Mouse (Mus musculus): Measurements from ENCODE around the gene Tprg.

The Tprg gene

DNA sequence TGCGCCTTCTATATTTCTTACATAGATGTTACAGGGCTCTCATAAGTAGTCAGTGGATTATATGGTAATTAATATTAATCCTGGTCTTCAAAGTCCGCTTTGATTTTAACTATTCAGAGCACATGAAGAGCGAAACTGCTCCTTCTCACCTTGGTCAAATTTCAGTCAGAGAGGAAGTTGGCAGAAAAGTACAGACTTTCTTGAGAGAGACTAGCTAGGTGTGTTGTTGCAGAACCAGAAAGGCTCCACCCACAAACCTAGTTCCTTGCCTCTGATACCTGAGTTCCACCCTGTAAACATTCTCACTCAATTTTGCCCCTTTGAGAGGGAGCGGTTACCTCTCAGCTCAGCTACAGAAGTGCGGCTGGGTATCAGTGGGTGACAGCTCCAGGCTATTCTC, at the start of gene Tprg:
TSS of gene Tprg (plus strand) at position 301 of the 400 bp plus-strand sequence.
- DNase-seq (ENCODE audit: extremely low read depth, low read depth, low spot score): no peak

DNA sequence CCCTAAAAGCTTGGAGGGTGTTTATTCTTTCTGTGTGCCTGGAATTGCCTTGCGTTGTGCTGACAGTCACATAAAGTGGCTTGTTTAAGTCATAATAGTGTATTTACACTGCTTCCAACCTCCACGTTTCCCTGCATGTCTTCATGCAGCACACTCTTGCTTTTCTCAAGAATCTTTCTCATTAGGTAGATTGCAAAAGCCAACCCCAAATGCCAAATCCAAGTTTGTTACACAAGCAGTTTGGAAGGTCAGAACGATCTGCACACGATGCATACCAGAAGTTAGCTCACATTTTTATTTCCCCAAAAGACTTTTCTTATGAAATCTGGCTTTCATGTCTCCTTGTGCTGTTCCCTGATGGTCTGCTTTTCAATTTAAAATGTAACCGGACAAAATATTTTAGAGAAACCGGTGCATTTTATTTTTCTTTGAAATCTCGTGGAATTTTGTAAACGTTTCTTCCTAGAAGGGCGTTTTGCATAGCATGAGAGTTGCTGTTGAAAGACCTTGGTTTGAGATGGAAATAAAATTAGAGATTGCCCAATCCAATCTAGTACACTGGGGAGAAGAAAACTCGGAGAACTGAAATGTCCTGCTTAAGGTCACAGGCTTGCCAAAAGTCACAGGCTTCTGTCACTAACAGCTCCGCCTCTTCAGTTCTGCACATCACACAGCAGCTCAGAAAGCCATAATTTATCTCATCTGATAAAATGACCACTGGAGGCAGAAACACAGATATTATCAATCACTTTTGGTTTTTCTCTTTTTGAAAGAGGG, 48.2 kb upstream of the Tprg start:
- no peak for DNase-seq (ENCODE audit: extremely low read depth, low read depth, low spot score)

DNA sequence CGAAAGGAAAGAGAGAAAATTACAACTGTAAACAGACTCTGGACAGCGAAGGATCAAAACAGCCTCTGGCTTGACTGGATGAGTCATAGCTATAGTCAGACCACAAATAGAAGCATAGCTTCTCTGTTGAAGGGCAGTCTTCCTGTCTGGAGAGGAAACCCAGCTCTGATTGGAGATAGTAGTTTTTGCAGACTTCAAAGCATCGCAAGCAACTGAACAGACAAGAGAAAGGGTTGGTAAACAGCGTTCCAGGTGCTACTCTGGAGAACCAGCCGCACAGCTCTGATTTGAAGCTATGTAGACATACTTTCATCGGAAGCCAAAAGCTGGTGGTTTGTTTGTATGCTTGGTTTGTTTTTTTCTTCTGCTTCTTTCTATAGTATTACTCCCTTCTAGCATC, 37.7 kb upstream of the Tprg start:
- DNase-seq (ENCODE audit: extremely low read depth, low read depth, low spot score): no peak

DNA sequence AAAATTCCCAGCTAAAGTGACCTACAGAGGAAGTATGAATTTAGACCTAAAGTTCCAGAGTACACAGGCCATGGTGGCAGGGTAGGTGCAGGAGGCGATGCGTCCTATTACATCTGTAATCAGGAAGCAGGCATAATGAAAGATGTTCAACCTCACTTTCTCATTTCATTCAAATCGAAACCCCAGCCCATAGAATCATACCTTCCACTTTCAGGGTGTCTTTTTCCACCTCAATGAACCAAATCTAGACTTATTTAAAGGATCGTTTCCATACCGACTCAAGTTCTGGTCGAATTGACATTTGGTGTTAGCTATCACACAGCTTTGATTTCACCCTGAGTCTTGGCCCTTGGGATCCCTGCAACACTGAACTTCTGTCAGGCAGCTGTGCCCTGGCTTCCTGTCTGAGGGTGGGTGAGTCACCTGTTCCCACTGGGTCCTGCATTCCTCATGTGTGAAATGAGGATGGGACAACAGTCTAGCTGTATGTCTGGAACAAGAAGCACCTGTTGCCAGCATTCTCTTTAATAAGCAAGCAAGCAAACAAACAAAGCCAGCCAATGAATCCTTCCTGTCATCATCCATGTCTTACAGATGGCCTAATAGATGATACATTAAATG, 36.4 kb upstream of the Tprg start:
- DNase-seq (ENCODE audit: extremely low read depth, low read depth, low spot score): no peak

DNA sequence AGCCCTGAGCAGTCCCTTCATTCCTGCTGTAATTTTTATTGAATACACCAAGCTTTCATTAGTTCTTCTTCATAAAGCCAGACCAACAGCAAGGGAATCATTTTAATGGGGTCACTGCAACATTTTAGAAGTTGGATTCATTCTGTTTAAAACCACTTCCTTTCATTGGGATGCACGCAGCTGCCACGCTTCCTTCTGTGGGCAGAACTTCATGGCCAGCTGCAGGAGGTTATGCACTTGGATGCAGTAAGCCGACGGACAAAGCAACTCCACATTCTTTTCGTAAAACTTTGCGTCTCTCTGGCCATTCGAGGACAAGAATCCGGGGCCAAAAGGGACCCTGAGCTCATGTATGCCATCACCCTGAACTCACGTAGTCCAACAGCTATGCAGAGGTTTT, 35.5 kb upstream of the Tprg start:
- DNase-seq (ENCODE audit: extremely low read depth, low read depth, low spot score): no peak

DNA sequence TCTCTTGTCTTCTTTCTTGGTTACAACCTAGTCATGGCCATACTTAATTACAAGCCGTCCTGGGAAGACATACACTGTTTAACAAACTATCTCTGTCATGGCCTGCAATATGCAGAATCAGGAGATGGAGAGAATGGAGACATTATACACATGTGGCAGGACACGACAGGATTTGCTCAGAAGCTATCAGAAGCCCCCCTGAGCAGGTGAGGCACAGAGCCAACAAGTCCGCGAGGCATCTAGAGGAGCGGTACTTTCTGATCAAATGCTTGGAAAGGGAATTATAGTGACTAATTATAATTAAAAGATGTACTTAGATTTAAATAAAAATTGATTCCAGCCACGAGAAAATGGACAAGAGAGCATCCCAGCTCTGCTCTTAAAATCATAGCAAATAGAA, 32.0 kb upstream of the Tprg start:
- no peak for DNase-seq (ENCODE audit: extremely low read depth, low read depth, low spot score)

DNA sequence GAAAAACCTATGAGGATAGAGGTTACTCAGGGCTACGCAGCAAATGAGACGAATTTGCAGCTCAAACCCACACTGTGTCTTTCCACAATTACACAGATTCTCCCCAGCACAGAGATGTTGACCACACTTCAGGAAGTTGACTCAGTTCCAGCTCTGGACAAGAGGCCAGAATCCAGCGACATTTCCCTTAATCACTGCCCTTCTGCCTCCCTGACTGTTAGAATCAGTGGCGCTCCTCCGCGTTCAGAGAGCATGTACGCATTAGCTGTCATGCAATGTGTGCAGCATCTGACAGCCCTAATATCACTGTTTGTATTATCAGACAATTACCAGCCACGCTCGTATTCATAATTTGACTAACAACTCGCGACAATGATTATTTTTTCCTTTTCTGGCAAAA, 31.4 kb upstream of the Tprg start:
- no peak for DNase-seq (ENCODE audit: extremely low read depth, low read depth, low spot score)

DNA sequence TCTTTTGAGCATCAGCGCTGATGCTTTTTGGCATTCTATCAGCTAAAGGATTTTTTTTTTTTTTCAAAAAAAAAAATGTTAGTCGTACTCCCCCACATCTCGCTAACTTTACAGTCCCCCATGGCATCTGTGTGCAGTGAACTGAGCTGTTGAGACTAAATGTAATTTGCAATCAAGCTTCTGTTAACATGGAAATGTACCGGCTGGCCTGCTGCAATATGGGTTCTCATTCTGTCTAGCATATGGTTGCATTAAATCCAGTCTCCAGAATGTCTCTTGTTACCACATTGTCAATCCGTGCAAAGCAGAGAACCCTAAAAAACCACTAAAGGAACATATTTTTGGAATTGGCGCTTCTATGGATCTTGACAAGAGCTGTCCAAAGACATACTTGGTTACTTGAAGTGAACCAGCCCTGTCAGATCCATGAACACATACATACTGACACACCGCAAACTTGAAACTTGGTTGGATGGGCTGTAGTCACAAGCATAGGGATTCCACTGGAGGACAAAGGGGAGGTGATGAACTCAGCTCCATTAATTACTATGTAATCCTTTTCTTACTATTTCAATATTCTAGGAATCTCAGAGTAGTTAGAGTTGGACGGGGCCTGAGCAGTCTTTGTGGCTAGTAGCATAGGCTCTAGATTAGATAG, 30.9 kb upstream of the Tprg start:
- no peak for DNase-seq (ENCODE audit: extremely low read depth, low read depth, low spot score)

DNA sequence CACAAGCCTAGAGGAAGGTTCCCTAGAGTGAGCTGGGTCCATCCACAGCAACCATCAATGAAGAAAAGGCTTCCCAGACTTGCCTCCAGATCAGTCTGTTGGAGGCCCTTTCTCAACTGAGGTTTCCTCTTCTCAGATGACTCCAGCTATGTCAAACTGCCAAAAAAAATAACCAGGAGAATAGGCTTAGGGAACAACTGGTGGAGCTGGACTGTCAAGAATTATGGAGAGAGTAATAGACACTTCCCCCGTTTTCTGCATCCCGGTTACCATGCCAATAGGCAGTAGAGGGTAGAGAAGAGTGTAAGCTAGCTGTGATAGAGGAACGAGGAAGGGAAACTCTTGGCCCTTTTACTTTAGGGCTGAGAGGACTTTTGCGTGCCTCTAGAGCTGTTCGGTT, 24.3 kb upstream of the Tprg start:
- DNase-seq (ENCODE audit: extremely low read depth, low read depth, low spot score): peak; percentile 86

DNA sequence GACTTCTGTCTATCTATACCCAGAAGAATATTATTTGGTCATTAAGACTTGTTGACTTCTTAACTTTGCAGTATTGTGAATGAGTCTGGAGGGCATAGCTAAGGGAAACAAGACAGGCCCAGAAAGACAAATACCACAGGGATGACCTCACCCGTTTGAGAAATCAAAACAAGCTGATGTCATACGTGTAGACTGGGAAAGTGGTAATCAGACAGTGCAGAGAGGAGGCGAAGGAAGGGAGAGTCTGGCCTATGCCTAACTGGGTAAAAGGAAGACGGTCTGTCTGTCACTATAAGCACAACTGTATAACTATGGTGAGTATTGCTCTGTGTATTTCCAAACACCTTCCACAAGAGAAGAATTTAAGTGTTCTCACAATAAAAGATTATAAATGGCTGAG, 23.7 kb upstream of the Tprg start:
- DNase-seq (ENCODE audit: extremely low read depth, low read depth, low spot score): no peak

DNA sequence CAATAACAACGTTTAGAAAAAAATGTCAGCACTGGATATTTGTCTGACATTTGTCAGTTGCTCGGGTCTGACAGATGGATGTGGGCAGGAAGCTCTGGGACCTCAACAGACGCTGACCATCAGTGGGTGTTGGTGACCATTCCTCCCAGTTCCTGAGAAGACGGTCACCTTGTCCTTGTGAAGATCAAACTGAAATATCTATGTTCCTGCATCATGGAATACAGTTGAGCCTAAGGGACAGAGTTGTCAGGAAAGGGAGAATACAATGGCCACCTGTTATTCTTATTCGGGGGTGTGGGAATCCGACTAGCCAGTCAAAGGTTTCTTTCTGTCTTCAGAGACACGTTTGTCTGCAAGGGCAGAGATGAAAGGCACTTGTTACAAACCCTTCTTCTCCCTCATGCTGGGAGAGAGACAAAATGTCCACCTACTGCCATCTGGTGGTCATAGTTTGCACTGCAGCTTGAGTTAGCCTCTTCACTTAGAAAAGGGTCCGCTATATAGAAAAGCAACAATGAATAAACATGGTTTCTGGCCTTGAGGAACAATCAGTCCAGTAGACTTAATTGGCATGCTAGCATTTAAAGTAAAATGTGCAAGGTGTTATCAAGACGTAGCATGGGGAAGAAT, 23.0 kb upstream of the Tprg start:
- DNase-seq (ENCODE audit: extremely low read depth, low read depth, low spot score): no peak

DNA sequence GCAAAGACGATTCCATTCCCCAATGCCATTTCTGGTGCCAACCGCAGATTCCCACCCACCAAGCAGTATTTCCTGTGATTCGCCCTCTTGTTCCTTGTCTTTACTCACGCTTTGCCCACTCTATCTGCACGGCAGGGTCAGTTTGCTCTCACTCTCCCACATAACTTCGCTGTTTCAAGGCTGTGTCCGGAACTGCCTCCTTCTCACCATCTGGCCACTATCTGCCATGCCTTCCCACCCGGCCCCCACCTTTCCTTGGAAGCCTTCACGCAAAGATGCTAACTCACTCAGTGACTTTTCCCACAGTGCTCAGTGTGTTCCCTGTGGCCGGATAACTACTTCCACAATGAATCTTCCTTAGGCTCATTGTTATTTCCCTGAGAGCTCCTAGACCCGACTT, 21.4 kb upstream of the Tprg start:
- DNase-seq (ENCODE audit: extremely low read depth, low read depth, low spot score): no peak

DNA sequence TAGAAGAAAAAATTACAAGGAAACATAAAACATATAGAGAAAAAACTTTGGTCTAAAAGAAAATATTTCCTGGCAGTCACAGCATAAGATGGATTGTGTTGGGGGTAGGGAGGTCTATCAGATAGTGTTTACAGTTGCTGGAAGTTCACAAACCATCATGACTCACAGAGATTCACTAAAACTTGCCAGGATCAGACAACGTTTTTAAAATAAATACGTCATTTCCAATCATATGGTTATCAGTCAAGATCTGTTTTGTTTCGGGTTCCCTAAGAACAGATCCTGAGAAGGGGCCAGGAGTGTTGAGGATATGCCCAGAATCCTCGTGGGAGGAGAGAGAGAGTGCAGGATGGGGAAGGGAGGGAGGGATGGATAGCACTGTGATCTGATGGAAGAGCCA, 18.3 kb upstream of the Tprg start:
- no peak for DNase-seq (ENCODE audit: extremely low read depth, low read depth, low spot score)

DNA sequence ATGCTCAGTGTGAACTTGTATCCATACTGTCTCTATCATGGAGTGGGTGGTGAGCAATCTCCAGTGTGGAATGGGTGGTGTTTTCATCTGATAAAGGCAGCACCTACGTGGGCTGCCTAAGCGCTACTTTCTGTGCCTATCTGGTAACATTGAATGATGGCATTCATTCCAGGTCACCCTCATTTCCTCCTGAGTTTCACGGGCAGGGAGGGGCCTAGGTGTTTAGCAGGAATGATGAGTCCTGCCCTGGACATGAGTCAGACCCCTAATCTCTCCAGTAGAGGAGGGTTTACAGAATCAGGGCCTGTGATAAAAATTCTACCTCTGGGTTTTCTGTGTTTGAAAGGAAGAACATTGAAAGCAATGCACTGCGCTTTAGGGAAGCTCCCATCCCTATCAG, 4.1 kb upstream of the Tprg start:
- DNase-seq (ENCODE audit: extremely low read depth, low read depth, low spot score): no peak

DNA sequence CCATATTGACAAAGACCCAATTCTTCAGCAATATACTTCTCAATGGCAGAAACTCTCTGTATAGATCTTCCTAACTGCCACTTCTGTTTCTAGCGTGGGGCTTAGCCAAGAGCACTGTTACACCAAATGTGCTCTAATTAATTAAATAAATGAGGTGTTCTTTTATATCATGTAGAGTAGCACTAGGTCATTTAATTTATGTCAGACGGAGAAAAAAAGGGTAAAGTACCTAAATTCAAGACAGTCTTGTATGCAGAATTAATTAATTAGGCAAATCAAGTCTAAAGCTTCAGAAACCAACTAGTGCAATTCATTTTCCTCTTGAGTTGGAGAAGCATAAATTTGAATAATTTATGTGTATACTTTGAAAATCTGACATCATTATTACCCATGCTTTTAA, 7.1 kb downstream of the Tprg start:
- DNase-seq (ENCODE audit: extremely low read depth, low read depth, low spot score): no peak

DNA sequence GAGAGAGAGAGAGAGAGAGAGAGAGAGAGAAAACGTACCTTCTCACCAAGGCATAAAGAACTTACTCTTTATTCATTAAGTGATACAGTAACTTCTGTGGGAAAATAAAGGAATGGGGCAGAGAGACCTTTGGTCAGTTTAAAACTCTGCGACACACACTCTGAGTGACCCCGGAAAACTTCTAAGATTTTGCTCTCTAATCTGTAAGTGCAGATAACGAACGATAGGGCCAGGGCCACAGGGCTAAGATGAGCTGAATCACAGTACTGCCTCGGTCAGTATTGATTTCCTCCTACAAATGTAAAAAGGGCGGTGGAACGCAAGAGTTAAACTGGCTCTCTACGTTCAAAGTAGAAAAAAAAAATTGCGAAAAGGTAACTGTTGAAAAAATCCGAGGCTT, 8.9 kb downstream of the Tprg start:
- no peak for DNase-seq (ENCODE audit: extremely low read depth, low read depth, low spot score)

DNA sequence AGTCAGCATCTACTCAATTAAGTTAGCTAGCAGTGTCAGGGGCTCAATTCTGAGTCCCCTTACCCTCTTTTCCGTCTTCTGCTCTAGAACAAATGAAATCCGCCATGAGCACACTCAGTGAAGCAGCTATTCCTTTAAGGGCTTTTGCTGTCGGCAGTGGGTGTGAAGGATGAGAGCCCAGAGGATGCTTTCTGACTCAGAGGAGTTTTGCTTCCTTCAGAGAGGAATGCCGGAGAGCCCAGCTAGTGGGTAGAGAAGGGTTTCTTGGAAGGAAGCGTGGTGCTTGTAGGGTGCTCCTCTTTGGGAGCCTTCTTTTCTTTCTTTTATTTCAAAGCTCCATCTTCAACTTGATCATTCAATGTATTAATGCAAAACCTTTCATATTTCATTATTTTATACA, 10.1 kb downstream of the Tprg start:
- no peak for DNase-seq (ENCODE audit: extremely low read depth, low read depth, low spot score)

DNA sequence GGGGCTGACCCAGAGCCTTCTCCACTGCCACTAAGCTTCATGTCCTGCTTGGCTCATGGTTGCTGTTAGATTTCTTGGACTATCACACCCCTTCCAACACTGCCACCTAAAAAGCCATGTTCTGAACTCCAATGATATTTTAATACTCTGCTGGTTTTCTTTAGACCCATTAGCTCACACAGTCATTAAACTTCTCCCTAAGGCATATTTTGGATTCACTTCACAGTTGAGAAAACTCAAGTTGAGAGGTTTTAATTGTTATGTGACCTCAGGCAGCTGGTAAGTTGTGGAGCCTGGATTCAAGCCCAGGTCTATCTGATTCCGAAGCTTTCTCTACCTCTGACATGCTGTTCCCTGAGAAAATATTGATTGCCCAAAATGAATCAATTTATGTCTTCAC, 11.6 kb downstream of the Tprg start:
- DNase-seq (ENCODE audit: extremely low read depth, low read depth, low spot score): peak; percentile 67

DNA sequence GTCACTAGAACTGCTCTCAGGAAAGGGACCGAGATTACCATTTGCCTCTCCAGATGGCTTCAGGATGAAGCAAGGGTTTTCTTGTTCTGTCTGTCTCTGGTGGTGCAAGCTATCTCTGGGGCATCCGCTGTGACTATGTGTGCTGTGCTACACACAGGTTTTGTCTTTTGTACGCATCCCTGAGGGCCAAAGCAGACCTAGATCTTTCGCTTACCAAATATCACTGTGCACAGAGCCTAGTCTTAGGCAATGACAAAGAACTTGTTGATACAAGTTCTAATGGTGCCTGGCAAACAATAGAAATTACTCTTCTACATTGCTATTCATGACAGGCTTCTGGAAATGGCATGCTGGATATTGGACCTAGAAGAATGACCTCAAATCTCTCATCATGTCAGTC, 16.0 kb downstream of the Tprg start:
- DNase-seq (ENCODE audit: extremely low read depth, low read depth, low spot score): peak; percentile 95

DNA sequence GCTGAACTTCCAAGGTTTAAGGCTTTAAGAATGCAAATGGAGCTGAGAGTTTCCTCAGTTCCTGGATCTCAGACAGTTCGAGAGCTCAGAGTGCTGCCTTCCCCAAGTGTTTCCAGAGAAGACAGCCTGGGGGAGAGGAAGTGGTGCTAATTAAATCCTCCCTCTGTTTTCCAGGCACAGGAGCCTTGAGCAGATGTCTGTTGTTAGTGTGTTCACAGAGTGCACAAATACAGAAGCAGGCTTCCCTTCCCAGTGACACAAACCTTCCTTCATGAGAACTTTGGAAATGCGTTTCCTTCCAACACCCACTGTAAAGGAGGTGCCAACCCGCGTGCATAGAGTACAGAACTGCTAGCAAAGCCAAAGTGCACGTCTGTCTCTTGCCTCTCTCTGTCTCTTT, 27.4 kb downstream of the Tprg start:
- DNase-seq (ENCODE audit: extremely low read depth, low read depth, low spot score): no peak

DNA sequence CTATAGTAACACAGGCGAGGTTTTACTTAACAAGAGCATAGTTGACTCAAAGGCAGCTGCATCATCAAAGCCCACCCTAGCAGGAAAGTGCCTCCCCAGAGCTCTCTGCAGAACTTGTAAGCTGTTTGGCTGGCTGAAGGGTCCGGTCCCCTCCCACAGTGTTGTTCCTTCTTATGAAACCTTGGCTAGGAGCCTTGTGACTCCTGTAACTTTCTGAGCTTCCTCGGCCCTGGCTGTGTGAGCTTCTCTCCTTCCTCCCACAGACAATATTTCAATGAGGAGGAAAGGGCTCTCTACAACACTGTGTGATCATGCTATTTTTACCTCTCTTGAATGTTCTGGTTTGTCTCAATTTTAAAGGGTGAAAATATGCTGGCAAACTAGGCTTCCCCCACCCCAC, 28.5 kb downstream of the Tprg start:
- DNase-seq (ENCODE audit: extremely low read depth, low read depth, low spot score): no peak

DNA sequence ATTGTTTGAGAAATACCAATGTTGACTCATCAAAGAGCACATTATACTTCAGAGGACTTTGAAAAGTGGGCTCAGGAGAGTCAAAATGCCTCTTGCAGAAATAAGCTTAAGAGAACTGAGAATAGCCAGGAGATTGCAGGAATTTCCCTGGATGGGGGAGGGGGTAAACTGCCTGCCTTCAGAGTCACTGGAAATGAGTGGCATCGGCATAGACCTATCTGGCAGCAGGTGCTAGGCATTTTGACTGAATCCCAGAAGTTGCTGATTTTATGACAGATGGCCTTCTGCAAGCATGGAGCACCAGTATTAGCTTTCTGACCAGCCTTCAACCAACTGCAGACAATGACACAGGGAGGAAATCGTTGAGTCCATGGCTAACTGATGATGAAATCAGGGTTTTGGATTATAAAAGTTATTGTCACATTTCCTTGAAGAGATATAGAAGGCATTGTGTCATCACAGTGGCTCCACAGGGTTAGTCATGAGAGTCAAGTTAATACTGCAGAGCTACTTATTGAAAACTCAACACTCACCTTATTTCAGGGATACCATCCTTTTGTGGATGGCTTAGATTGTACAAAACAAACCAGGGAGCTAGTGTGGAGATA, 39.1 kb downstream of the Tprg start:
- DNase-seq (ENCODE audit: extremely low read depth, low read depth, low spot score): no peak
